Mouse (Mus musculus) midbrain, embryonic 12.5 days (tissue): ENCODE results near the gene Atp8b5. TPM values are rescaled to one million over a fixed set of nuclear protein-coding genes. Genes with fewer than 3 reads are reported as not detected.

Experiments
- ATAC-seq: fragments of 200-750 bp; cut with Nextera tagmentation; 2 replicates; pipeline ENCODE4 v1.8.0; 2017; ENCODE audit warnings: low read depth, moderate TSS enrichment, moderate library complexity; ENCODE audit not compliant: low FRiP score
- H3K27ac ChIP-seq: fragments of 300-500 bp; sonication (generic); replicated peaks from 2 replicates; pipeline ENCODE4 v1.5.1; 2016; ENCODE audit warnings: mild to moderate bottlenecking
- H3K27me3 ChIP-seq: fragments of 300-500 bp; sonication (generic); 2 replicates; pipeline ENCODE4 v1.6.1; 2016; ENCODE audit warnings: mild to moderate bottlenecking
- H3K36me3 ChIP-seq: fragments of 300-500 bp; sonication (generic); 2 replicates; pipeline ENCODE4 v1.6.1; 2016
- H3K4me1 ChIP-seq: fragments of 300-500 bp; sonication (generic); 2 replicates; pipeline ENCODE4 v1.6.1; 2016
- H3K4me2 ChIP-seq: fragments of 300-500 bp; sonication (generic); replicated peaks from 2 replicates; pipeline ENCODE4 v1.6.1; 2016; ENCODE audit warnings: mild to moderate bottlenecking, moderate library complexity
- H3K4me3 ChIP-seq: fragments of 300-500 bp; sonication (generic); 2 replicates; pipeline ENCODE4 v1.5.1; 2016; ENCODE audit warnings: mild to moderate bottlenecking
- H3K9ac ChIP-seq: fragments of 300-500 bp; sonication (generic); replicated peaks from 2 replicates; pipeline ENCODE4 v1.6.1; 2016; ENCODE audit warnings: mild to moderate bottlenecking, moderate library complexity
- H3K9me3 ChIP-seq: fragments of 300-500 bp; sonication (generic); 2 replicates; pipeline ENCODE4 v1.6.1; 2016; ENCODE audit warnings: mild to moderate bottlenecking
- WGBS: fragments of 180-500 bp; shearing (Covaris S2); methylation state at CpG from one replicate; pipeline ENCODE4 v1.1.7; 2016; 5-methylcytosine and 5-hydroxymethylcytosine counted together
- polyA plus RNA-seq: library from polyadenylated mRNA; unstranded; fragments of >200 nt; fragmentation: Nextera tagmentation; extraction: Ambion mirVana; gene quantifications from 2 replicates; pipeline ENCODE4 v1.2.1, GENCODE M21; 2016

Gene Atp8b5
- polyA plus RNA-seq, 1 experiment from 2014 or later, result 0.22 TPM

DNA sequence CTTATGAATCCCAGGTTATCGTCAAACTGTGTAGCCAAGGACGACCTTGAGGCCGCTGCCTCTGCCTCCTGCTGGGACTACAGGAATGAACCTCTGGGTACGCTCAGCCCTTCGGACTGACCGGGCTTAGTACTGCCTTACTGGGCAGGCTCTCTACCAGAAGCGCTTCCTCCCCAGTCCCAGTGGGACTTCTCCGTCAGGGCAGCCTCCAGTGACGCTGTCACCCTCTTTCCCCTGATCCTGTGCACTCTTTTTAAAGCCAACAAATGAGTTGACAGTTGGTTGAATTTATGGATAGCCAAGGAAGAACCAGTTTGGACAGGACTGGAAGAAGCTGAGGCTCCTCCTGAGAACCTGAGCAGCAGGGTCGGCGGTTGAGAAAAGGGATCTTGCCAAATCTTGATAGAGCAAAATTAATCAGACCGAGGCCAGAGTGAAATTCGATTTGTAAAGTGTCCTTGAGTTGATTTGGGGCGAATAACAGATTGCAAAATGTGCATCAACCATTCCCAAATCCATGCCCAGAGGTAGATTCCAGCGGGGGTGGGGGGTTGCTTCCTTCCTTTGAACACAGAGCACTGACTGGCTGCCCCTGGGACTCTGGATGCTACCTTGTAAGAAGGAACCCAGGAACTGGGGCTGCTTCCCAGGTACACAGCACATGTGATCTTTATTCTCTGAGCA lies 152.2 kb downstream of the Atp8b5 start:
- H3K36me3 ChIP-seq, result peaks cover 69% of the 10 kb centered on the region
- H3K4me1 ChIP-seq, result 0 out of 2 replicates have a peak, but pooled peaks cover 7% of the 10 kb centered on the region
- no peak overlapping the region for H3K4me2 ChIP-seq
- H3K9ac ChIP-seq, result no peak overlapping the region
- no peak overlapping the region for H3K27ac ChIP-seq
- ATAC-seq, result no peak
- H3K27me3 ChIP-seq, result peaks cover 23% of the 10 kb centered on the region
- no peak overlapping the region for H3K4me3 ChIP-seq
- H3K9me3 ChIP-seq, result no peaks in the 10 kb centered on the region
- WGBS, result 64% methylated on average over 15 of the region's 15 CpGs

- H3K4me2 ChIP-seq, result no peak overlapping the region
- peaks cover 30% of the 10 kb centered on the region for H3K27me3 ChIP-seq
- peaks cover 69% of the 10 kb centered on the region for H3K36me3 ChIP-seq
- 0 out of 2 replicates have a peak, but pooled peaks cover 7% of the 10 kb centered on the region for H3K4me1 ChIP-seq
- H3K27ac ChIP-seq, result no peak overlapping the region
- no peak overlapping the region for H3K4me3 ChIP-seq
- no peaks in the 10 kb centered on the region for H3K9me3 ChIP-seq
- ATAC-seq, result no peak
- H3K9ac ChIP-seq, result no peak overlapping the region
- 75% methylated on average over 9 of the region's 9 CpGs for WGBS
Measured at GRCm38 (mm10) chr4:43419801-43420281, 152.9 kb downstream of the Atp8b5 start.

GRCm38 (mm10) chr4:43420305-43420704 lies 153.3 kb downstream of the Atp8b5 start:
- WGBS, result 6% methylated on average over 6 of the region's 6 CpGs
- peaks cover 69% of the 10 kb centered on the region for H3K36me3 ChIP-seq
- no peak for ATAC-seq
- peaks cover 11% of the 10 kb centered on the region for H3K4me1 ChIP-seq
- no peak overlapping the region for H3K27ac ChIP-seq
- no peak overlapping the region for H3K4me2 ChIP-seq
- no peaks in the 10 kb centered on the region for H3K9me3 ChIP-seq
- H3K9ac ChIP-seq, result no peak overlapping the region
- H3K4me3 ChIP-seq, result no peak overlapping the region
- H3K27me3 ChIP-seq, result peaks cover 35% of the 10 kb centered on the region

- H3K9ac ChIP-seq, result no peak overlapping the region
- peaks cover 69% of the 10 kb centered on the region for H3K36me3 ChIP-seq
- peaks cover 20% of the 10 kb centered on the region for H3K4me1 ChIP-seq
- WGBS, result 83% methylated on average over 28 of the region's 28 CpGs
- H3K4me2 ChIP-seq, result no peak overlapping the region
- H3K4me3 ChIP-seq, result no peak overlapping the region
- H3K9me3 ChIP-seq, result no peaks in the 10 kb centered on the region
- H3K27ac ChIP-seq, result no peak overlapping the region
- ATAC-seq, result no peak
- peaks cover 49% of the 10 kb centered on the region for H3K27me3 ChIP-seq
Measured at GRCm38 (mm10) chr4:43421632-43422240, 154.8 kb downstream of the Atp8b5 start.

Other genes with a start within 250 kb of the Atp8b5 start
- 25.2 and 27.5 TPM in 2 replicates for gene Pigo, start 241.3 kb upstream of the Atp8b5 start, polyA plus RNA-seq
- 281 and 296 TPM in 2 replicates for gene Stoml2, start 235.4 kb upstream of the Atp8b5 start, polyA plus RNA-seq
- gene Fam214b, start 220.9 kb upstream of the Atp8b5 start, polyA plus RNA-seq, result 51.2 and 51.8 TPM in 2 replicates
- 24.6 and 30.7 TPM in 2 replicates for gene Unc13b, start 208.2 kb upstream of the Atp8b5 start, polyA plus RNA-seq
- gene Rusc2, start 114.8 kb downstream of the Atp8b5 start, polyA plus RNA-seq, result 45.2 and 47.3 TPM in 2 replicates
- 0.28 and 0.38 TPM in 2 replicates for gene Fam166b, start 162.0 kb downstream of the Atp8b5 start, polyA plus RNA-seq
- 12.7 and 15.0 TPM in 2 replicates for gene Tesk1, start 174.8 kb downstream of the Atp8b5 start, polyA plus RNA-seq
- 2.0 and 2.9 TPM in 2 replicates for gene Cd72, start 187.5 kb downstream of the Atp8b5 start, polyA plus RNA-seq
- gene Sit1, start 216.6 kb downstream of the Atp8b5 start, polyA plus RNA-seq, result not detected in 2 replicates
- gene Ccdc107, start 225.7 kb downstream of the Atp8b5 start, polyA plus RNA-seq, result 45.0 and 47.9 TPM in 2 replicates
- gene Arhgef39, start 232.5 kb downstream of the Atp8b5 start, polyA plus RNA-seq, result 33.1 TPM in 2 replicates
- 0.52 and 0.61 TPM in 2 replicates for gene Car9, start 239.8 kb downstream of the Atp8b5 start, polyA plus RNA-seq